Mouse (Mus musculus) thymus, adult 2 months (tissue): ENCODE measurements around the gene Icmt. TPM values are rescaled to one million over a fixed set of nuclear protein-coding genes. Genes with fewer than 3 reads are reported as not detected.
A peak's percentile ranks its signal among the peaks of the same experiment; 100 is the strongest.

ENCODE experiments used
- DNase-seq: peaks from one replicate; pipeline ENCODE4 v3.0.0; 2021
- H3K27ac ChIP-seq: fragments of 200-500 bp; 2 replicates; pipeline ENCODE4 v1.5.1; 2012; ENCODE audit warnings: low read length, control low read depth; ENCODE audit not compliant: control insufficient read depth, insufficient read depth
- H3K27me3 ChIP-seq: fragments of 200-500 bp; 2 replicates; pipeline ENCODE4 v1.6.1; 2012; ENCODE audit warnings: mild to moderate bottlenecking, low read length, moderate library complexity, mixed read lengths; ENCODE audit not compliant: control insufficient read depth, insufficient read depth
- H3K36me3 ChIP-seq: fragments of 200-500 bp; 2 replicates; pipeline ENCODE4 v1.6.1; 2012; ENCODE audit warnings: mild to moderate bottlenecking, low read length, moderate library complexity; ENCODE audit not compliant: control insufficient read depth, insufficient read depth
- H3K4me1 ChIP-seq: fragments of 200-500 bp; replicated peaks from 2 replicates; pipeline ENCODE4 v1.6.1; 2012; ENCODE audit warnings: low read length; ENCODE audit not compliant: control insufficient read depth, insufficient read depth
- H3K4me3 ChIP-seq: fragments of 200-500 bp; 2 replicates; pipeline ENCODE4 v1.5.1; 2012; ENCODE audit warnings: mild to moderate bottlenecking, low read length, control low read depth, moderate library complexity; ENCODE audit not compliant: control insufficient read depth, insufficient read depth
- CTCF ChIP-seq: fragments of 200-500 bp; IDR thresholded peaks from 2 replicates; pipeline ENCODE4 v1.5.1; 2012; ENCODE audit warnings: mild to moderate bottlenecking, control low read depth, low read length, moderate library complexity, borderline replicate concordance; ENCODE audit not compliant: control insufficient read depth, poor library complexity, insufficient read depth; ENCODE audit errors: extremely low read depth
- POLR2A ChIP-seq: fragments of 200-500 bp; IDR thresholded peaks from 2 replicates; pipeline ENCODE4 v1.6.1; 2012; ENCODE audit warnings: mild to moderate bottlenecking, low read length, control low read depth, moderate library complexity; ENCODE audit not compliant: control insufficient read depth, poor library complexity, insufficient read depth; ENCODE audit errors: extremely low read depth
- WGBS: fragments of 180-500 bp; shearing (Covaris S2); methylation state at CpG from one replicate; pipeline ENCODE4 v1.1.7; 2018; 5-methylcytosine and 5-hydroxymethylcytosine counted together
- polyA plus RNA-seq: library from polyadenylated mRNA; depleted of rRNA; stranded (reverse); fragments of >200 nt; gene quantifications from 2 replicates; pipeline ENCODE4 v1.2.3, GENCODE M21; 2012

The Icmt gene
- polyA plus RNA-seq, 1 experiment = 42.6 TPM

- no peak for DNase-seq
- Histone ChIP-seq H3K4me1 (peaks cover 9% of the 10 kb centered on the region; the same call in 1 of the 2 replicates), H3K4me3 (no peak overlapping the region), H3K27me3 (peaks cover 2% of the 10 kb centered on the region; the same call in 1 of the 2 replicates), H3K36me3 (no peaks in the 10 kb centered on the region), H3K27ac (no peak overlapping the region)
- no peak for TF ChIP-seq CTCF
- no peak for TF ChIP-seq POLR2A
- WGBS = 82% methylated on average over 3 of the region's 3 CpGs
These were observed 23.8 kb upstream of the Icmt start for GRCm38 (mm10) chr4:152273191-152273590.

- TF ChIP-seq CTCF = no peak
- TF ChIP-seq POLR2A = no peak
- Histone ChIP-seq H3K4me3 (peak within 1 kb of the TSS; percentile 9; the same call in 1 of the 2 replicates), H3K27ac (no peak within 1 kb of the TSS), H3K36me3 (no peaks in the 10 kb centered on the region), H3K27me3 (peaks cover 2% of the 10 kb centered on the region; the same call in 1 of the 2 replicates), H3K4me1 (peaks cover 9% of the 10 kb centered on the region; the same call in 1 of the 2 replicates)
- WGBS = 9% methylated on average over 47 of the region's 48 CpGs
- DNase-seq = no peak
These were observed 23.3 kb upstream of the Icmt start, which contains the start of gene Gpr153 for GRCm38 (mm10) chr4:152273621-152274236. TSS of gene Gpr153 (plus strand) at chr4:152274232.

DNA sequence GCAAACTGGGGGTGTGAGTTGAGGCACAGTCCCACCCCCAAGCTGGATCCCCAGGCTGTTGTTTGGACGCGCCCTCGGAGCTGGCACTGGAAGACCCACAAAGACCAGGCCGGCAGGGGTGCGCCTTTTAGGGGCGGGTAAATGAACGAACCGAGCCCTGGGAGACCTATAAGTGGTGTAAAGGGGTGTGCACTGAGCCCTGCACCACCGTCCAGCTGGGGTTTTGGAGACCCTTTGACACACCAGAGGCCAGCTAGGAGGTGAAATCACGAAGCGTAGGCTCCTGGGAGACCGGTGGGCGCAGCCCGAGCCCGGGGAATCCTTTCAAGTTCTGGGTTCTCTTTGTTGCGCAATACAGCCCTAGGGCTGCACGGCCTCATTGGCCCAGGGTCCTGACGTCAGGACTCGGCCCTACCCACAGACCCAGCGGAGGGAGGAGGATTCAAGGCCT lies 22.3 kb upstream of the Icmt start:
- DNase-seq = no peak
- no peak for TF ChIP-seq POLR2A
- Histone ChIP-seq H3K27me3 (peaks cover 2% of the 10 kb centered on the region; the same call in 1 of the 2 replicates), H3K27ac (no peak overlapping the region), H3K36me3 (no peaks in the 10 kb centered on the region), H3K4me3 (peak overlapping the region; percentile 9; the same call in 1 of the 2 replicates), H3K4me1 (peaks cover 9% of the 10 kb centered on the region; the same call in 1 of the 2 replicates)
- 6% methylated on average over 20 of the region's 20 CpGs for WGBS

- Histone ChIP-seq H3K27ac (no peak overlapping the region), H3K4me3 (no peak overlapping the region), H3K4me1 (peaks cover 9% of the 10 kb centered on the region; the same call in 1 of the 2 replicates), H3K36me3 (no peaks in the 10 kb centered on the region), H3K27me3 (peaks cover 2% of the 10 kb centered on the region; the same call in 1 of the 2 replicates)
- DNase-seq = no peak
- TF ChIP-seq POLR2A (no peak), CTCF (peak; percentile 60; the same call in 1 of the 2 replicates)
- WGBS = 69% methylated on average over 10 of the region's 10 CpGs
These were observed 20.4 kb upstream of the Icmt start for GRCm38 (mm10) chr4:152276389-152277347.

DNA sequence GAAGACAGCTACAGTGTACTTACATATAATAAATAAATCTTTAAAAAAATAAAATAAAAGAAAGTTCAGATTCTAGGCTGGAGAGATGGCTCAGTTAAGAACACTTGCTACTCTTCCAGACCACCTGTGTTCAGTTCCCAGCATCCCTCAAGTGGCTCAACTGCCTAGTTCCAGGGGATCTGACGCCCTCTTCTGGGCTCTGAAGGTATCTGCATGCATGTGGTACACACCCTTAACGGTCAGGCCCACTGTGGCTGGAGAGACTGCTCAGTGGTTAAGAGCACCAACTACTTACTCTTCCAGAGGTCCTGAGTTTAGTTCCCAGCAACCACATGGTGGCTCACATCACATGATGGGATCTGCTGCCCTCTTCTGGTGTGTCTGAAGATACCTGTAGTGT lies 19.1 kb upstream of the Icmt start:
- no peak for DNase-seq
- TF ChIP-seq CTCF = no peak
- TF ChIP-seq POLR2A = no peak
- Histone ChIP-seq H3K4me1 (peaks cover 13% of the 10 kb centered on the region), H3K27ac (no peak overlapping the region), H3K36me3 (no peaks in the 10 kb centered on the region), H3K27me3 (peaks cover 8% of the 10 kb centered on the region; the same call in 1 of the 2 replicates), H3K4me3 (no peak overlapping the region)
- 79% methylated on average over 2 of the region's 2 CpGs for WGBS

- no peak for TF ChIP-seq POLR2A
- TF ChIP-seq CTCF = no peak
- no peak for DNase-seq
These were observed 18.0 kb upstream of the Icmt start for GRCm38 (mm10) chr4:152278986-152279385.

More at GRCm38 (mm10) chr4:152278986-152279385, 18.0 kb upstream of the Icmt start:
- 87% methylated on average over 23 of the region's 23 CpGs for WGBS
- H3K27ac ChIP-seq = no peak overlapping the region
- no peak overlapping the region for H3K4me3 ChIP-seq
- H3K4me1 ChIP-seq = peaks cover 18% of the 10 kb centered on the region
- H3K27me3 ChIP-seq = peaks cover 10% of the 10 kb centered on the region; the same call in 1 of the 2 replicates
- H3K36me3 ChIP-seq = no peaks in the 10 kb centered on the region
